Mouse (Mus musculus) frontal cortex, adult 2 months (tissue): ENCODE results near the gene Polk. TPM values are rescaled to one million over a fixed set of nuclear protein-coding genes. Genes with fewer than 3 reads are reported as not detected.

ENCODE experiments used
- DNase-seq, 2 experiments: peaks; one replicate each; pipeline ENCODE4 v3.0.0; 2022; ENCODE audit warnings: low spot score in 1 of 2; ENCODE audit errors: extremely low spot score in 1 of 2
- polyA plus RNA-seq: library from polyadenylated mRNA; depleted of rRNA; stranded (reverse); fragments of >200 nt; gene quantifications from 2 replicates; pipeline ENCODE4 v1.2.3, GENCODE M21; 2012; rRNA removed

Polk gene
- polyA plus RNA-seq, result 6.9 and 8.5 TPM in 2 replicates

DNA sequence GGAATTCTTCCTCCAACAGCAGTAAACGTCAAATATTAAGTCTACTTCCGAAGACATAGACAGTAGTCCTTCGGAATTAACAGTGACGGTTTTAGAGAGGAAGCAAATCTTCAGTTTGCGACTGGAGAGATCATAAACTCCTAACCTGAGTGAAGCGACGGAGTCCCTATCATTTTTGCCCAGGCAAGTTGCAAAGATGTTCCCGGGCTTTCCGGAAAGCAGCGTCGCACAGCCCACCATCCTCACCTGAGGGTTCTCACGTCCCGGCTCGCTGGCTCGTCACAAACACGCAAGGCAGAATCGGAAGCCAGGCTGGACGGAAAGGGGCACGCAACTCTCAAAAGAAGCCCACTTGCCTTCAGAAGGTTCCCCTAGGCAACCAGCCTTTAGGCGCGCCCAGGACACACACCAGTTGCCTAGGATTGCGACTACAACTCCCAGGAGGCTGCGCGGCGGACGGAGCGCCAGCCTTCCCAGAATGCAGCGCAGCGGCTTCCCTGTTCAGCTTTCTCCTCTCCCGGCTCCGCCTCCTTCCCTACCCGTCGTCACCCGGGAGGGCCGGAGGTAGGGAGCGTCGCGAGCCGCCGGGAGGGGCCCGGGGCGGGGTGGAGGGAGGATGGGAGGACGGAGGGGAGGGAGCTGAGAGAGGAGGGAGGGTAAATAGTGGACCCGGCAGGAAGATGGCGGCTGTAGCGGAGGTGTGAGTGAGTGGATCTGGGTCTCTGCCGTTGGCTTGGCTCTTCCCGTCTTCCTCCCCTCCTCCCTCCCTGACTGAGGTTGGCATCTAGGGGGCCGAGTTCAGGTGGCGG is at the start of gene Polk, which contains the start of gene Col4a3bp:
Gene Polk (minus strand): TSS at position 499 of the 809 bp plus-strand sequence.
Gene Col4a3bp (plus strand): TSS at position 538 of the 809 bp plus-strand sequence.
- peak; percentile 95 to 98 for DNase-seq

DNA sequence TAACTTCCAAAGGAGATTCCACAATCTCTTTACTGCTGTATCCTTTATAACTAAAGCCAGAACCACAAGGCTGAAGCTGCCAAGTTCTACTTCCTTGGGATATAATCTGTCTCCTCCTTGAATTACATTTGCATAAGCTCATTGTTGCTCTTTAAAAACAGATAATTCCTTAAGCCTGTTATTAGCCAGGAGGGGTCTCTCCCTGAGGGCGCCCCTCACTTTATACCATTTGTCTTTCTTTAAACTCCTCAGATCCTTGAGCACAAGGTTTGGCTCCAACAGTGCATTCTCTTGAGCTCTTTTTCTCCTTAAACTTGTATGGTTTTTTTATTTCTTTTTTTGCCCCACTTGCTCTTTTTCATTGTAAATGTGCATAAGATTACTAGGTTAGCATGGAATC is 46.3 kb upstream of the Polk start:
- DNase-seq, result no peak

DNA sequence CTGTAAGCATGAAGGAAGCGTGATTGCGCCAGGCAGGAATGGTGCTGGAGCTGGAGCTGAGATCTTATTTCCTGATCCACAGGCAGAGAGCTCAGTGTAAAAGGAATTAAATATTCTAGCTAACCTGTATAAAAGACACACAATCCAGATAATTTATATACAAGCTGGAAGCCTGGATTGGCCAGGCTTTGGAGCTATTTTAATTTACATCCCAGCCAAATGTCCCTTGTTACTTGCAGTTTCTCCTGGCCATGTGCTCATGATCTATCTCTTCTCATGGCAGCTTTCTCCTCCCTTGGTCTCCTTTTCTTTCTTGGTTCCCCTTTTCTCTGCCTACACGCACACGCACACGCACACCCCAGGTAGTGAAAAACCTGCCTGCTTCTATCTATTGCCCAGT is 44.2 kb upstream of the Polk start:
- DNase-seq, result no peak

DNA sequence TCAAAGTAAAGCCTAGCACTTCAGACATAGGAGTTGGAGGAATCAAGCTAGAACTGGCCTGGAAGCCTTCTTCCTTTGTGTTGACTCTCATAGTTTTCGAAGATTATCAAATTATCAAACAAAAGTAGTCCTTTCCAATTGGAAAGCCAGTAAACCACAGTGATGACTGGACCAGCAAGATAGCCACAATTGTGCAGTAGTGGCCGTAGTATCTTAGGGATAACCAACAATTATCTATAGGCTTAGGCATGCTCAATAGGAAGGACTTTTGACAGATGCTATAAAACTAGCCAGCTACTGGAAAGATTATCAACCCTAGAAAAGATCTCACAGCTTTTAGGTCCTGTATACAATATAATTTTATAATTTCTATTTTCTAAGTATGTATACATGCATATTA is 41.8 kb upstream of the Polk start:
- DNase-seq, result no peak

DNA sequence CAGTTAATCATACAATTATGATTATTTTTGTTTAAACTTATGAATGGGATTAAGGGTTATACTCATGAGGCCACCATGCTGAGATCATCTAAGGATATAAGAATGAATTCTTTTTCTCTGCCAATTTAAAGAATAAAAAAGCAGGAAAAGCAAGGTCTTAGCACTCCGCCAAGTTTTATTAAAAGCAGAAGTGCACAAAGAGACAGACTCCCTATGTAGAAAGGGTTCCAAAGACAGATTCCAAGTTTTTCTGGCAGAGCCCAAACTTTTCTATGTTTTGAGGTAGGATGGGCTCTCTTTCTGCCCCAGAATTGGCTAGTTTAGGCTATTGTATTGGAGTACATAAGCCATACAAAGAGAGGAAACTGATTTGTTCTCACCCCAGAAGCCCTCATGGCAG is 37.6 kb upstream of the Polk start:
- DNase-seq, result no peak

DNA sequence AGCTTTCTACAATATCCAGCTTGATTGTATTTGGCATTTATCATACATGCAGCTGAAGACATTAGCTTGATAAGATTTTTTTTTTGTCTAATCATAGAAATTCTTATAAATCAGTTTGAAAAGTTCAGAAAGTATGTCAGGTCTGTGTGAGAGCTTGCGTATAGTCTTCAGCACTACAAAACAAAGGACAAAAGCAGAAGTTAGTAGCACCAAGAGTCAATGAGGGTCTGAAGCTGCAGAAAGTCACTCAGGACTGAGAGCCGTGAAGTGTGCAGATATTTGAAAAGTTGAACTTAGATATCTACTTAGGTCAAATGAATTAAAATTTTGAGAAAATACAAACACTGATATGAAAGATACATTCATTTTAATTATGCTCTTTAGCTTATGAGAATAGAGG is 36.7 kb upstream of the Polk start:
- DNase-seq, result no peak

DNA sequence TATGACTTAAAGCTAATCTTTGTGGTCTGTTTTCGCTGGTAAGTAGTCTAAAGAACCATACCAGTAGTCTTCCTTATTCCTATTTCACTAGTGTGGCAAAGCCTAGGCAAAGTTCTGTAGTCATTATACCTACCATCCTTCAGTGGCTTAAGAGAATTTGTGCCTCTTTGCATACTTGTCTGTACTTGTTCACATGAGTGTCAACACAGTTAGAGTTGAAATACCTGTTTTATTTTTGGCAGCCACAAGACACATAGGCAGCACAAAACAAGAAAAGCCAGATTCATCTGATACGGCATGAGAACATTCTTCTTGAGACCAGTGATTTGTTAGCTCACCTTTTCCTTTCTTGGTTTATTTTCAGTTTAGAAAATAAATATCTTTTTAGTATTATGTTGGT is 31.8 kb upstream of the Polk start:
- no peak for DNase-seq

DNA sequence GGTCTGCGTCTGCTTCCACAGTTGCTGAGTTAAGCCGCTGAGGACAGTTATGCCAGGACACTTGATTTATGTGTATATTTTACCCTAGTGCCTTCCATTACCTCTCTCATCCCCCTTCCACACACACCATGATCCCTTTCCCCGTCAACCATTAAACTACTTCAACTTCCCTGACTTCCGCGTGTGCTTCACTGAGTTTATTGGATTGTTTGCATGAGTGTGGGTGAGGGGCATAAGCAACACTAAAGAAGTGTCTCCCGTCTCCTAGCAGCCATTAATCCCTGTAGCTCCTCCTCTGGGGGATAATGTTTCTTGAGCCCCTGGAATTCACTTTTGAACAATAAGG is 28.6 kb upstream of the Polk start:
- DNase-seq, result no peak

DNA sequence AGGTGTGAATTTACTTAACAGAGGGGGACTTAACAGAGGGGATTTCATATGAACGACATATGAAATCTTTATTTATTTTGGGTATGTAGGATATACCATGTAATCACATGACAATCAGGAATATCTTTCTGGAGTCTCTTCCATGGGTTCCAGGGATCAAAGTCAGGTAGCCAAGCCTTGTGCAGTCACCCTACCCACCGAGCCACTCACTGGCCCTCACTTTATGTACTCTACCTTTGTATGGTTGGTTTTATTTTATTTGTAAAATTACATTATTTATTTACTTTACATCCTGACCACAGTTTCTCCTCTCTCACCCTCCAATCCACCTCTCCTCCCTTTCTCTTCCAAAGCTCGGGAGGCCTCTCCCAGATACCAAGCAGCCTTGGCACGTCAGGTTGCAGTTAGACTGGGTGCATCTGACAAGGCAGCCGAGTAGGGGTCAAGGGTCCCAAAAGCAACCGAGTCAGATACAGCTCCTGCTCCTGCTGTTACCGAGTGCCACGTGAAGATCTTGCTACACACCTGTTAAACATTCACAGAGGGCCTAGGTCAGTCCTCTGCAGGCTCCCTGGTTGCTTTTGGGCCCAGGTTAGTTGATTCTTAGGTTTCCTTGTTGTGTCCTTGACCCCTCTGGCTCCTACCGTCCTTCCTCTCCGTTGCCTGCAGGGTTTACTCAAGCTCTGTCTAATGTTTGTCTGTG is 28.1 kb upstream of the Polk start:
- DNase-seq, result no peak

DNA sequence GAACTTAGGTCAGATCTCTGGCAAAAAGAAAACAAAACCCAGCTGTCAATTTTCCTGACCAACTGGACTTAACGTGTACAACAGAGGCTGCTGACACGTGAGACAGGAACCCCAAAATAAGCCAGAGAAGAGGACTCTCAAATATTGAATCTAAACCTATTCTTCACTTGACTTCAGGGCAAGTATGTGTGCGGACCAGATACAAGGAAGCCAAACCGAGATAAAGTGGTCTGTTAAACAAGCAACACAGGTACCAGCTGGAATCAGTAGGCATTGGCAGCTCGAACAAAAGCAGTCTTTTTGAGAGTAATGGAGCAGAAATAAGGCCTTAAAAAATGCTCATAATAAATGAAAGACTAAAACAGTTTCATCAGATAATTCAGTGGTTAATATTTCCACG is 25.6 kb upstream of the Polk start:
- DNase-seq, result no peak

DNA sequence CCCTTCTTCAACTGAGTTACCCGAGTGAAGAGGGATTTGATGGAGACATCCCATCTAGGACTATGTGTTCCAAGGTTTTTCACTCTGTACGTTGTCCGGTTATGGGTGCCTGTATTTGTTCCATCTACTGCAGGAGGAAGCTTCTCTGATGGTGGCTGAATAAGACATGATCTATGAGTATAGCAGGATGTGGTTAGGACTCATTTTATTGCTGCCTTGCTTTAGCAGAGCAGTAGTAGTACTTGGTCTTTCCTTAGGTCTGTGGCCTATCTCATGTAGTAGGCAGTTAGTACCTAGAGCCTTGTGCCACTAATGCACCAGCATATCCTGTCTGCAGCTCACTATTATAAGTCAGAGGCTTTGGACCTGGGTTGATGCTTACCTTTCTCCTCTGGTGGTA is 12.7 kb upstream of the Polk start:
- DNase-seq, result no peak

DNA sequence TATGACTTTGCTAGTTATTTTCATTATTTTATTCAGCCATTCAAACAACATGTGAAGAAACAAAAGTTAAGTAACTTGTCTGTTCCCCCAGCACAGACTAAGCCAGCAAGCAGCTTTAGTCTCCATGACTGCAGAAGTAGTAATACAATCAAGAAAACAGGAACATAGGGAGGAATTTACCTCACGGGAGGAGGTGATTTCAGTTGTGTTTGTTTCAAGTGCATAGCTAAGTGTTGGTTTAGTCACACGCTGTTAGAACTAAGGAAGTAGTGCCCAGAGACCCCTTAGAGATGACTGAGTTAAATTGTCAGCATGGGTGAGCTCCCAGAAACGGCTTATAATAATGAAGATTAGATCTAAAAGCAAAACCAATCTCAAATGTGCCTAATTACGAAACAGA is 5.6 kb upstream of the Polk start:
- DNase-seq, result no peak

DNA sequence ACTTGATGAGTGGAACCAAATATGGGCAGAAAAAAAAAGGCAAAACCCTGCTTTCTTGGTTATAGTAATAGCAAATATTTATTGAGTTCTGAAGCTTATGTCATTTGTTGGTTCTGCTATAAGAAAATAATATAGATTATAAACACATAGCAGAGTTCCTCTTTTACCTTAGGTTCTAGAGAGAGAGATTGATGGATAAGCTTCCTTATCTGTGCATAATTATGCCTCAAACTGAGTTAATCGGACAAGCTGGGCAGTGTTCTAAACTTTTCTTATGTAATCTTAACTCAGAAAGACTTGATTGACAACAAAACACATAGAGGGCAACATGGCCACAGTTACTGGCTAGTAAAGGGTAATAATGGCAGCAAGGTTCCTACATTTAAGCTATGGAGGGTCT is 4.9 kb upstream of the Polk start:
- DNase-seq, result no peak

DNA sequence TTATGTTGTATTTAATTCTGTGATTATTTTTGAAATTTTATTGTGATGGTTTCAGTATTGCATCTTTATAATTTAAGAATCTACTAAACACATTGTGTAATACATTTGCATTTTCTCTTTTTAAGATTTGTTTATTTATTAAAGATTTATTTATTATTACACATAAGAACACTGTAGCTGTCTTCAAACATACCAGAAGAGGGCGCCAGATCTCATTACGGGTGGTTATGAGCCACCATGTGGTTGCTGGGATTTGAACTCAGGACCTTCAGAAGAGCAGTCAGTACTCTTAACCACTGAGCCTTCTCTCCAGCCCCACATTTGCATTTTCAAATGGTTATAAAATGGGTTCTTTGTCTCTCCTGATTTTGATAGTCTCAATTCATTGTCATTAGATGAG is 2.1 kb upstream of the Polk start:
- peak in 1 of 2 experiments; percentile 21 for DNase-seq

DNA sequence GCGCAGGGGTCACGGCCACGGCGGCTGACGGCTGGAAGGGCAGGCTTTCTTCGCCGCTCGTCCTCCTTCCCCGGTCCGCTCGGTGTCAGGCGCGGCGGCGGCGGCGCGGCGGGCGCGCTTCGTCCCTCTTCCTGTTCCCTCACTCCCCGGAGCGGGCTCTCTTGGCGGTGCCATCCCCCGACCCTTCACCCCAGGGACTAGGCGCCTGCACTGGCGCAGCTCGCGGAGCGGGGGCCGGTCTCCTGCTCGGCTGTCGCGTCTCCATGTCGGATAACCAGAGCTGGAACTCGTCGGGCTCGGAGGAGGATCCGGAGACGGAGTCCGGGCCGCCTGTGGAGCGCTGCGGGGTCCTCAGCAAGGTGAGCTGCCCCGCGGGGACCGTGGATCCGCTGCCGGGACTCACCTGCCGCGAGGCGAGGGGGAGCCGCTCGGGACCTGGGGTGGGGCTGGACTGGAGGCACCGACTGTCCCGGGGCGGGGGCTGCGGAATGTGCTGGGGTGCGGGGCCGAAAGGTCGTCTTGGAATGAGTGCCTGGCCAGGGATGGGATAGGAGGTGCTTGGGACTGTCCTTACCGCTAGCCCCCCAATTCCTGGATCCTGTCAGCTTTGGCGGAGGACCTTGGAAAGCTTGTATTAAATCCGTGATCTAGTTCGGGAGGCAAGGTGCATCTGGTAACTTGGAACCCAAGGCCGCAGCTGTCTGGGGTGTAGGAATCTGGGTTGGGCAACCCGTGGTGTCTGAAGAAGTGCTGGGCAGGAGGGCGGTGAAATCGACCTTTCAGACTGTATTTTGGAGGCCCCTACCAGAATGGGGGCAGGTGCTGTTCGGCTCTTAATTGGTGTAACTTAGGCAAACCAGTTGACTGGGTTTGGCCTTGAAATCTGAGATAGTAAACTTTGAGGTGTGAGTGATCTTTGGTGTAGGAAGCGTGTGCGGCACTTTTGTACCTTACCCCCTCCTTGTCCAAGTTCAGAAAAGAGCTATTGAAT is 817 bp upstream of the Polk start:
- peak; percentile 34 to 44 for DNase-seq

DNA sequence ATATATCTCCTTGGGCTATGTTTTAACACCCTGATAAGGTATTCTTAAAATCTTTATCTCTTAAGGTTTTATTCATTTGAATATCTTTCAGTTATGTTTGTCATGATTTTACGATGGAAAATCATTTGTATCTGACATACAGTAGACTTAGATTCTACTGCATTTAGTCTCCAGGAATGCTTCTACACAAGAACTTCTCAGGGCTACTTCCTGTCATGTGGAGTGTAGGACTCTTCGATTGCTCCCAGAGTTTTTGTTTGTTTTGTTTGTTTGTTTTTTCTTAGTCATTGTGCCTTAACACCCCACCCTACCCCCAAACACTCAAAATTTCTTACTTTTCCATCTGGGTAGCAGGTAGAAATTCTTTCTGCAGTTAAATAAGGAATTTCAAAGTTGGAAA is 998 bp downstream of the Polk start:
- DNase-seq, result no peak

DNA sequence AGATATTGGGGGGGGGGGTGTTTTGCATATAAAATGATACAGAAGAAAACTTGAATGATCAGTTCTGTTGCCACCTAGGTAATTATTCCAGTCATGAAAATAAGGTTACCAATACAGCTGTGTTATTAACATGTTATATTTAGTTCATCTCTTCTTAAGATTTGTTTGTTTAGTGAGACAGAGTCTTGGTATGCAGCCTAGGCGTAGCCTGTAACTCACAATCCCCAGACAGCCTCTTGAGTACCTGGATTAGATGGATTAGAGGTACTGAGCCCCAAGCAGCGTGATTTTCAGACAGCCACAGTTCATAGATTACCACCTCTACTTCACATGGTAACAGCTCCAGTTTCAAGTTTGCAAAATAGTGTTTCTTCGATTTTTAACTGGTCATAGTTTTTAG is 4.3 kb downstream of the Polk start:
- no peak for DNase-seq

DNA sequence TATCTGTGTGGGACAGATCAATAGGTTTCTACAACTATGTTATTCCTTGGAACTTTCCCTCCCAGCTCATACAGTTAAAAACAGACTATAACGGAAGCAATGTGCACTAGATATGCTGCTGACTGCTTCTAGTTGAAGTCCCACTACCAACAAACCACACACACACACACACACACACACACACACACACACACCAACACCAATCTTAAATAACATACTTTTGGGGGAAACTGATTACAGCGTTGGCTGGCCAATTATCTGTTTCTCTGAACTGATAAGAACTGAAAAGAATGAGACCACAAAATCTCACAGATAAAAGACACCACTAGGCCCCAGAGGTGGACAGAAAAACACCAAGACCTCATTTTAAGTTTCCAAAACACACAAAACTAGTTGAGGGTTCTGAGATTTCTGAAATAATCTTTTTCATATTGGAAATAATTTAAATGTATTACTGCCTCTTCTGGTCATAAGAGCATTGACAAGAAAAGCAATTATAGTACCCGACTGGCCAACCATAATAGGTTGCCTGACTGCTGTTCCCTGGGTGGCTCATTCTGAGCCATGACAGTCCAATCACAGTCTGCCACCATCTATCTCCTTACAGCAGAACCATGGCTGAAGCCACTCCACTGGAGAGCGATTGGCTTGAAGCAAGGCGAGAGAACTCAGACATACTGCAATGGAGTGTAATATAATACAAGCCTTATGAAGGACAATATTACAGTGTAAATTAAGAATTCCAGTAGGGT is 5.4 kb downstream of the Polk start:
- no peak for DNase-seq

DNA sequence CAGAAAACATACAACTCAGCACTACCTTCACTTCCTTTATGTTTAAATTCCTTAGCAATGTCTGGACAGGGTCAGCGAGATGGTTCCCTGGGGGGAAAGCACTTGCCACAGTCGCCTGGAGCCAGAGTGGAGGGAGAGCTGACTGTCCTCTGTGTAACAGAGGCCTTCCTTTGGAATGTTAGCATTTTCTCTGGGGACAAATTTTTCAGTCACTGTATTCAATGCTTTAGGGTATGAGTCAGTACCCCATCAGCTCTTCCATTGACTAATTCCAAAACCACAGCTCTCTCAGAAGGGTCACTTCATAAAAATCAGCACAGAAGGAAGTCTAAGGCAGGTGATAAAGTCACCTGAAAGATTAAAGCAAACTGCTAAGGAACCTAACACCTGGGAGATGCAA is 8.6 kb downstream of the Polk start:
- no peak for DNase-seq

DNA sequence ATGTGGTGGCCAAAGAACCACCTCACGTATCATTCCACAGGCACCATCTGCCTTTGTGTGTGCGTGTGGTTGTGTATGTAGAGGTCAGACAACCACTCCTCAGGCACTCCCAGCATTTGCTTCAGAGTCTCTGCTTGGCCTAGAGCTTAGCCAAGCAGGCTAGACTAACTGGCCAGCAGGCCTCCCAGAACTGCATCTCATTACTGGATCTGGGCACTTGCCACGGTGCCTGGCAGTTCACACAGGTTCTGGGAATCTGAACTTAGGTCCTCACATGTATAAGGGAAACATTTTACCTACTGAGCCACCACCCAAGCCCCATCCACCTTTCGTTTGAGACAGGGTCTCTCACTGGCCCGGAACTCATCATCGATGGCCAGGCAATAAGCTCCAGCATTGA is 10.2 kb downstream of the Polk start:
- no peak for DNase-seq
